Mouse (Mus musculus) embryonic facial prominence, embryonic 12.5 days (tissue): ENCODE measurements around the gene Ctcf. TPM values are rescaled to one million over a fixed set of nuclear protein-coding genes. Genes with fewer than 3 reads are reported as not detected.

Source experiments
- ATAC-seq: fragments of 200-750 bp; cut with Nextera tagmentation; 2 replicates; pipeline ENCODE4 v1.8.0; 2017; ENCODE audit not compliant: insufficient number of reproducible peaks, insufficient read depth, low FRiP score, low TSS enrichment
- H3K27ac ChIP-seq: fragments of 300-500 bp; sonication (generic); 2 replicates; pipeline ENCODE4 v1.5.1; 2016; ENCODE audit warnings: mild to moderate bottlenecking
- H3K27me3 ChIP-seq: fragments of 300-500 bp; sonication (generic); 2 replicates; pipeline ENCODE4 v1.6.1; 2016; ENCODE audit warnings: mild to moderate bottlenecking, moderate library complexity
- H3K36me3 ChIP-seq: fragments of 300-500 bp; sonication (generic); 2 replicates; pipeline ENCODE4 v1.6.1; 2016; ENCODE audit warnings: mild to moderate bottlenecking
- H3K4me1 ChIP-seq: fragments of 300-500 bp; sonication (generic); 2 replicates; pipeline ENCODE4 v1.6.1; 2016
- H3K4me2 ChIP-seq: fragments of 300-500 bp; sonication (generic); replicated peaks from 2 replicates; pipeline ENCODE4 v1.6.1; 2016; ENCODE audit warnings: mild to moderate bottlenecking, moderate library complexity
- H3K4me3 ChIP-seq: fragments of 300-500 bp; sonication (generic); 2 replicates; pipeline ENCODE4 v1.5.1; 2016; ENCODE audit warnings: mild to moderate bottlenecking
- H3K9ac ChIP-seq: fragments of 300-500 bp; sonication (generic); 2 replicates; pipeline ENCODE4 v1.6.1; 2016; ENCODE audit warnings: mild to moderate bottlenecking, moderate library complexity
- H3K9me3 ChIP-seq: fragments of 300-500 bp; sonication (generic); 2 replicates; pipeline ENCODE4 v1.6.1; 2016; ENCODE audit warnings: mild to moderate bottlenecking, moderate library complexity
- WGBS: fragments of 180-500 bp; shearing (Covaris S2); methylation state at CpG from one replicate; pipeline ENCODE4 v1.1.7; 2016; 5-methylcytosine and 5-hydroxymethylcytosine counted together
- polyA plus RNA-seq: library from polyadenylated mRNA; unstranded; fragments of >200 nt; fragmentation: Nextera tagmentation; extraction: Ambion mirVana; gene quantifications from 2 replicates; pipeline ENCODE4 v1.2.1, GENCODE M21; 2016

The Ctcf gene
- polyA plus RNA-seq, 1 experiment from 2014 or later: 138 TPM

DNA sequence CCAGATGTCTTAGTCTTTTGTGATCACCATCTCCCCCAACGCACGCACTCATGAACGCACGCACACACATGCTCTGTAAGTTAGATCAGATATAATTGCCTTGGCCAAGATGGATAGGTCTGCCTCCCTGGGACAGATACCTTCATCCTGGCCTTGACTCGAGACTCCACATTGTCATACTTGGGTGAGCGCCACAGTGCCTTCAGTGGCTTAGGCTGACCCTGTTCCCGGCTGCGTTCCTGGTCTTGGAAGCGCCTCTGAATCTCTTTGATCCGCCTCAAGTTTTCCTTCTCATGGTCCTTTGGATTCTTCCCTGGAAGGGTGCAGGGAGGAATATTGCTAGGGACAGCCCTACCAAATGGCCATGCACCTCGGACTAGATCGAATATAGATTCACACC, 70.1 kb downstream of the Ctcf start:
- peak overlapping the region; percentile 93 for H3K4me2 ChIP-seq
- H3K4me3 ChIP-seq: peak overlapping the region; percentile 78
- H3K36me3 ChIP-seq: peaks cover 23% of the 10 kb centered on the region
- 80% methylated on average over 12 of the region's 12 CpGs for WGBS
- H3K27me3 ChIP-seq: no peaks in the 10 kb centered on the region; the same call in 1 of the 2 replicates
- no peak for ATAC-seq
- no peak overlapping the region for H3K27ac ChIP-seq
- peak overlapping the region; percentile 79; the same call in 1 of the 2 replicates for H3K9ac ChIP-seq
- H3K9me3 ChIP-seq: no peaks in the 10 kb centered on the region
- H3K4me1 ChIP-seq: peaks cover 27% of the 10 kb centered on the region

DNA sequence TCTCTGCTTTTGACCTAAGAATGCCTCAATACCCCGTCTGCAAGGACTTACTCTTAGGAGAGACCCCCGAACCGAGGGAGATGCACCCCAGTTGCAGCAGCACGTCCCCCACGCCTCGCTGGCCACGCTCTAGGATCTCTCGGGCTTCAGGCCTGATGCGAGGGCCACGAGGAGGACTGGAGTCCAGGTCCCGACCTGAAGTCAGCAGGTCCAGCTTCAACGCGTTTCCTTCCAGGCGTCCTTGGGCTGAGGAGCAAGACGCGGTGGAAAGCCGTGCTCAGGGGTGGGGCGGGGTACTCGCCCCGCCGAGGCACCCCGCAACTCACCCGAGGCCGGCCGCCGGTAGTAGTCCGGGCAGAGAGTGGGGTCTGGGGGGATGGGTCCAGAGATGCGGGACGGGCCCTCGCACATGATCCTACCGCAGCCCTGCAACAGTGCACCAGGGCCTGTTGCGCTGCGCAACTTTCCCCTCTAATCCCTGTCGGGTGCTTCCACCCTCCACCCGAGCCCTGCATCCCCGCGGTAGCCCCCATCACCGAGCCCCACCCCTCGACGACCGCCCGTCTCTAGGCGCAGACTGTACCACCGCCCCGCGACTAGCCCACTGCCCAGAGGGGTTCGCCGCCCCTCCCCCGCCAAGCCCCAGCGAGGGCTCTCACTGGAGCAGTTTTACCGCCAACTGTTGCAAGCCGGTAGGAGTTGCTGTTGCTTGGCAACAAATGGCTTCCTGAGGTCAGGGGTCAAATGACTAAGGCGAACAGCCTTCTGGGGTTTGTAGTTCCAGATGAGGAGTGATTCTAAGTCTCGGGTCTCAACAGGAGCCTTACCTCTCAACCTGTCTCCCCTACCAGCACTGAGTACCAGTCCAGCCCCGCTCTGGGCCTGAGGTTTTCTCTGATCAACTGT, 71.4 kb downstream of the Ctcf start, which contains the start of the genes 4933405L10Rik and Enkd1:
TSS of gene 4933405L10Rik (plus strand) at position 158 of the 906 bp plus-strand sequence.
TSS of gene Enkd1 (minus strand) at position 713 of the 906 bp plus-strand sequence.
- Histone ChIP-seq H3K4me1 (peaks cover 17% of the 10 kb centered on the region), H3K27ac (peak within 1 kb of the TSS; percentile 41), H3K4me3 (peak within 1 kb of the TSS; percentile 78), H3K36me3 (peaks cover 19% of the 10 kb centered on the region), H3K4me2 (peak within 1 kb of the TSS; percentile 93), H3K9ac (peak within 1 kb of the TSS; percentile 79), H3K9me3 (no peaks in the 10 kb centered on the region), H3K27me3 (no peaks in the 10 kb centered on the region)
- 1% methylated on average over 55 of the region's 55 CpGs for WGBS
- peak; percentile 75 for ATAC-seq

DNA sequence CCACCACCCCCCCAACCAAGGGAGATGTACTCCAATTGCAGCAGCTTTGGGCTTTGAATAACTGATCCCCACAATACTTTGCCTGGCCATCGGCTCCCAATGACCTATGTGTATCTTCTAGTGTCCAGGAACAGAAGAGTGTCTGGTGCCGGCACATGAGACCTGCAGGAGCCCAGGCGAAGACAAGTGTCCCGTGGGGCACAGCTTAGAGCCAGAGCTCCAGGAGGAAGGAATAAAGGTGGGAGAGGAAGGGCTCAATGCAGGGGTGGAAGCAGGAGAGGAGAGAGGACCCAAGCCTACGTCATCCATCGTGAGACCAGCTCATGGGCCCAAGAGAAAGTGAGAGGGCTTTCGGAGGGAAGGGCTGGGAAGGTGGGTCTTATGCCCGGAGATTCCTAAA, 72.3 kb downstream of the Ctcf start:
- no peak overlapping the region for H3K9ac ChIP-seq
- H3K36me3 ChIP-seq: peaks cover 9% of the 10 kb centered on the region
- H3K27me3 ChIP-seq: no peaks in the 10 kb centered on the region
- H3K4me3 ChIP-seq: no peak overlapping the region
- peak overlapping the region; percentile 93; the same call in 1 of the 2 replicates for H3K4me2 ChIP-seq
- H3K4me1 ChIP-seq: peaks cover 17% of the 10 kb centered on the region
- H3K9me3 ChIP-seq: no peaks in the 10 kb centered on the region
- whole genome bisulfite sequencing: 91% methylated on average over 8 of the region's 8 CpGs
- no peak overlapping the region for H3K27ac ChIP-seq
- ATAC-seq: no peak

DNA sequence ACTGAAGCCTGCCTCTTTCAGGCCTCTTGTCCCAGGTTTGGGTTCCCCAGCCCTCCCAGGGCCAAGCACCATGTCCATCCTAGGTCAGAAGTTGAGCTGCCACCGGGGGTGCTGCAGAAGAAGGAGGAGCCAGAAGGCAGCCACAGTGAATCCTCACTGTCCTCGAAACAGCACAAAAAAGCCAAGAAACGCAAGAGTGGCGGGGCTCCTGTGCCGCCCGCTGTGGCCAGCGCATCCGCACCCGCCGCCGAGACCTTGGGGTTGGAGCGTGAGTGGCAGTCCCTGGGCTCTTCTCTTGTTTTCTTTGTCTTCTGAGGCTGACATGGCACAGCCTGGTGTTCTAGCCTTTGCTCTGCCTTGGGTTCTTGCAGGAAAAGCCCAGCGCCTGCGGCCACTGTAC, 72.9 kb downstream of the Ctcf start:
- Histone ChIP-seq H3K27me3 (no peaks in the 10 kb centered on the region), H3K4me1 (peaks cover 17% of the 10 kb centered on the region), H3K4me2 (no peak overlapping the region), H3K9me3 (no peaks in the 10 kb centered on the region), H3K4me3 (no peak overlapping the region), H3K27ac (no peak overlapping the region), H3K36me3 (0 out of 2 replicates have a peak, but pooled peaks cover 3% of the 10 kb centered on the region), H3K9ac (no peak overlapping the region)
- 80% methylated on average over 14 of the region's 14 CpGs for WGBS
- ATAC-seq: no peak

DNA sequence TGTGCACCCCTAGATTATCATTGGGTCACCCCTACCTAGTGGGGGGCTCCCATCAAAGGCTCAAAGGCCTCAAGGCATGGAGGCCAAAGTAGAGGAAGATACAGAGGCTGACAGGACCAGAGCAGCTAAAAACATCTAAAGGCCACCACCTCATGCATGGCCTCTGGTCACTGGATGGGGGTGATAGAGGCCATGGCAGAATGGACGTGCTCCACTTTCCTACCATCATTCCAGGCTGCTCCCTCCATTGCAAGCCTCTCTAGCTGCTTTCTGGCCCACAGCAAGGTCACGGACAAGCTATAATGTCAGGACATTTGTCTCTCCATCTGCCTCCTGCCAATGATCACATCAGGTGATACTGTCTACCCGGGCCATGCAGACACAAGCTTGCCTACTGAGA, 75.9 kb downstream of the Ctcf start:
- 78% methylated on average over 3 of the region's 3 CpGs for WGBS
- no peaks in the 10 kb centered on the region for H3K27me3 ChIP-seq
- no peak overlapping the region for H3K4me2 ChIP-seq
- H3K4me3 ChIP-seq: no peak overlapping the region
- H3K4me1 ChIP-seq: peaks cover 5% of the 10 kb centered on the region
- no peak overlapping the region for H3K27ac ChIP-seq
- peaks cover 15% of the 10 kb centered on the region for H3K36me3 ChIP-seq
- no peak for ATAC-seq
- H3K9me3 ChIP-seq: no peaks in the 10 kb centered on the region
- H3K9ac ChIP-seq: no peak overlapping the region

DNA sequence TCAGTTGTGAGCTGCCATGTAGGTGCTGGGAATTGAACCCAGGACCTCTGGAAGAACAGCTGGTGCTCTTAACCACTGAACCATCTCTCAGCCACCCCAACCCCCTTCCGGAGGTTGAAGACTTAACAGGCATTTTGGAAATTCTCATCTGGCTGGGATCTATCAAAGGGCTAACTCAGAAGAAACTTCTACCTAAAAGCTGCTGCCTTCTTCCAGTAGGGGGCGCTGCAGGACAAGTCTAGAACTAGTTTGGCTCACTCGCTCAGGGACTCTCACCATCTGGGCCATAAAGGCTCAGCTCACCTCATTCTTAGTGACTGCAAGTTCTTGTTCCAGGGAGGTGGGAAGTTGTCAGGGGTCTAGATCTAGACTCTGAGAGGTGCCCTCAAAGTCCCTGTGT, 77.8 kb downstream of the Ctcf start:
- Histone ChIP-seq H3K9me3 (no peaks in the 10 kb centered on the region), H3K9ac (no peak overlapping the region), H3K4me1 (no peaks in the 10 kb centered on the region), H3K4me2 (no peak overlapping the region), H3K27me3 (no peaks in the 10 kb centered on the region), H3K27ac (no peak overlapping the region), H3K4me3 (no peak overlapping the region), H3K36me3 (peaks cover 16% of the 10 kb centered on the region)
- ATAC-seq: no peak
- WGBS: 11% methylated on average over 3 of the region's 3 CpGs

DNA sequence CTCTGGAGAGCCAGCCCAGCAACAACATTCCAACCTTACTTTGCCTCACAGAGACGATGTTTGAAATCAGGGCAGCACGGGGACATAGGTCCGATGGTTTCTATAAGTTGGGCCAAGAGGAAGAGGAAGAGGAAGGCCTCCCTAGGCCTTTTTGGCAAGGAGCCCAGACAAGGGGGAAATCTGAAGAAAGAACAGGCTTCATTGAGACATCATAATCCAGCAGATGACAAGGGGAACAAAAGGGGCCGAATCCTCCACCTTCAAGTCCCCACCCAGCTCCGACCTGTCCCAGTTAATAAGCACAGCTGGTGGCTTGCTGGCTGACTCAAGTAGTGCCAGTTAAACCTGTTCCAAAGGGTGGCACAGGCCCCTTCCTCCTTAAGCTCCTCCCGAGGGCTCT, 78.7 kb downstream of the Ctcf start:
- Histone ChIP-seq H3K4me2 (no peak overlapping the region), H3K36me3 (peaks cover 16% of the 10 kb centered on the region), H3K4me3 (no peak overlapping the region), H3K27me3 (no peaks in the 10 kb centered on the region), H3K4me1 (no peaks in the 10 kb centered on the region), H3K9me3 (no peaks in the 10 kb centered on the region), H3K9ac (no peak overlapping the region), H3K27ac (no peak overlapping the region)
- no peak for ATAC-seq
- 79% methylated on average over 6 of the region's 6 CpGs for WGBS

DNA sequence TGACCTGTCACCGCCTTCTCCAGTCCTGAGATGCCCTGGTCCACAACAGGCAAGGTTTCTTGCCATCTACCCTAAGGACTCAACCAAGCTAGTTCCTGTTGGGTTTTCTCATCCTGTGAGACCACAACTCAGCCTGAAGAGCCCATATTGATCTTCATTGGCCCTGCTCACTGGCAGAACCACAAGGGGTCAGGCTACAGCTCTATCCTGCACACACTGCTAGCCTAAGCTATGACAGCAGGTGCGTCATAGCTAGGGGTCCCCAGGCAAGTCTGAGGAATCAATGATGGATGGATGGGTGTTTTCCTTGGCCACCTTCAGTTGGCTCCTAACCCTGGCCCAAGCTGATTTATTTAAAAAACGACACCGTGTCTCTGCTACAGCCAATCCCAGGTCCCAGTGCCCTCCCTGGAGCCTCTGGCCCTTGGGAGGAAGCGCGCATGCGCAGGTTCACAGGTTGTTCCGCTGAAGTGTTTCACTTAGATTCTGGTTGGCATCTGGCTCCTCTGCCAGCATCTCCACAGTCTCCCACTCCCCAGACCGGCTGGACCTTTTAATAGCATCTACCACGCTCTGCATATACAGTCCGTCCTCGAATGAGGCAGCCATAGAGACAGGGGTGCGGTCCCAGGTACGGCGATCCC, 80.1 kb downstream of the Ctcf start:
- no peaks in the 10 kb centered on the region for H3K4me1 ChIP-seq
- H3K9ac ChIP-seq: no peak overlapping the region
- 92% methylated on average over 15 of the region's 15 CpGs for WGBS
- H3K27me3 ChIP-seq: no peaks in the 10 kb centered on the region
- no peak overlapping the region for H3K27ac ChIP-seq
- no peak overlapping the region for H3K4me2 ChIP-seq
- H3K9me3 ChIP-seq: no peaks in the 10 kb centered on the region
- peaks cover 16% of the 10 kb centered on the region for H3K36me3 ChIP-seq
- no peak overlapping the region for H3K4me3 ChIP-seq
- no peak for ATAC-seq

DNA sequence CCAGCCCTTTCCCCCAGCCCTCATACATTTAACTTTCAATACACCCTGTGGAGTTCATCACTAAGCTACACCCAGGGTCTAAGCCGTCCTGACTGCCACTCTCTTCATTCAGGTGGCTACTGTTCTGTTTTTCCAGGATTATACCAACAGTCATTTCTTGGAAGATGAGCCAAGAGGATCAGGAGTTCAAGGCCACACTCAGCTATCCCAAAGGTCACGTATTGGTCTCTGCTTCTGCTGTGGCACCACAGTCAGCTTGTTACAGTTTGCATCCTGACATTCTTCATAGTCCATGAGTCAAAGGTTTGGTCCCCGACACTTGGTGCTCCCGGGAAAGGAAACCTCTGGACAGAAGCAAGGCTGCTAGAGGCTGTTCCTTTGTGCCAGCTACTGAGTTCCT, 83.3 kb downstream of the Ctcf start:
- Histone ChIP-seq H3K4me1 (no peaks in the 10 kb centered on the region), H3K36me3 (peaks cover 25% of the 10 kb centered on the region), H3K4me2 (no peak overlapping the region), H3K9me3 (no peaks in the 10 kb centered on the region), H3K9ac (no peak overlapping the region), H3K27ac (no peak overlapping the region), H3K27me3 (no peaks in the 10 kb centered on the region), H3K4me3 (no peak overlapping the region)
- 80% methylated on average over 4 of the region's 4 CpGs for WGBS
- no peak for ATAC-seq

DNA sequence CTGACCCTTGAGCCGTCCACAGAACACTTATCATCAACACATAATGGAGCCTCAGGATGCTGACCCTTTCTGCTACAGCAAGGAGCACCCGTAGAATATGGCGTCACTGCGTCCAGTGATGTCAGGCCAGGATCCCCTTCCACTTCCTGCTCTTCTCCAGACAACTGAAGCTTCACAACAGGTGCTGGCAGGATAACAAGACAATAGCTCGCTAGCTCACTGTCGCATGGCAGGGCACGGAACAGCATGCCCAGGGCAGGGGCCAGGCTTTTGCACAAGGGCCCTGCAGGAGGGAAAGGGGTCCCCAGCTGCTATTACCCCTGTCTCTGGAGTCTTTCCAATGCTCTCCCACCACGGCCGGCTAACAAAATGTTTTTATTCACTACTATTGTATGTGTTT, 86.5 kb downstream of the Ctcf start:
- WGBS: 88% methylated on average over 9 of the region's 9 CpGs
- no peak overlapping the region for H3K4me2 ChIP-seq
- H3K27ac ChIP-seq: no peak overlapping the region
- H3K9me3 ChIP-seq: no peaks in the 10 kb centered on the region
- no peaks in the 10 kb centered on the region for H3K27me3 ChIP-seq
- peaks cover 29% of the 10 kb centered on the region for H3K36me3 ChIP-seq
- no peak for ATAC-seq
- no peaks in the 10 kb centered on the region for H3K4me1 ChIP-seq
- H3K4me3 ChIP-seq: no peak overlapping the region
- no peak overlapping the region for H3K9ac ChIP-seq

DNA sequence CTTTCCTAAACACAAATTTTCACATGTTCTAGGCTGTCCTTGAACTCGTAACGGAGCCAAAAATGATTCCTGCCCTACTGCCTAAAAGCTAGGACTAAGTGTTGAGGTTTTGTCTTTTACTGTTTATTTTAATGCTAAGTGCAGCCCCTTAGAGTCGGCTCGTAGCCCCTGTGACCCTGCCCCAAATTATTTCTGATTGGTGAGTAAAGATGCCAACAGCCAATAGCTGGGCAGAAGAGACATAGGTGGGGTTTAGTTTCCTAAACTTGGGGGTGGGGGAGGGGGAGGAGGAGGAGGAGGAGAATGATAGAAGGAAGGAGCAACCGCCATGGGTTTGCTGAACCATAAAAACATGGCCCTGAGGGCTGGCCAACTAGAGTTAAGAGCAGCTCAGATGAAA, 89.4 kb downstream of the Ctcf start:
- Histone ChIP-seq H3K36me3 (peaks cover 32% of the 10 kb centered on the region), H3K9me3 (no peaks in the 10 kb centered on the region), H3K4me2 (no peak overlapping the region), H3K4me1 (no peaks in the 10 kb centered on the region), H3K4me3 (no peak overlapping the region), H3K9ac (no peak overlapping the region), H3K27me3 (no peaks in the 10 kb centered on the region), H3K27ac (no peak overlapping the region)
- ATAC-seq: no peak
- WGBS: 74% methylated on average over 5 of the region's 5 CpGs
